Mouse (Mus musculus) forebrain, embryonic 13.5 days (tissue): ENCODE data around the gene Tnfsf14. TPM values are rescaled to one million over a fixed set of nuclear protein-coding genes. Genes with fewer than 3 reads are reported as not detected.

Source experiments
- ATAC-seq: fragments of 200-750 bp; cut with Nextera tagmentation; 2 replicates; pipeline ENCODE4 v1.8.0; 2017
- H3K27ac ChIP-seq: fragments of 300-500 bp; sonication (generic); 2 replicates; pipeline ENCODE4 v1.5.1; 2015; ENCODE audit warnings: inconsistent platforms, mild to moderate bottlenecking, moderate library complexity
- H3K27me3 ChIP-seq: fragments of 300-500 bp; sonication (generic); 2 replicates; pipeline ENCODE4 v1.6.1; 2015; ENCODE audit warnings: mild to moderate bottlenecking, inconsistent platforms
- H3K36me3 ChIP-seq: fragments of 300-500 bp; sonication (generic); 2 replicates; pipeline ENCODE4 v1.6.1; 2015; ENCODE audit warnings: mild to moderate bottlenecking, inconsistent platforms; ENCODE audit not compliant: poor library complexity, severe bottlenecking
- H3K4me1 ChIP-seq: fragments of 300-500 bp; sonication (generic); 2 replicates; pipeline ENCODE4 v1.6.1; 2015; ENCODE audit warnings: inconsistent platforms
- H3K4me2 ChIP-seq: fragments of 300-500 bp; sonication (generic); 2 replicates; pipeline ENCODE4 v1.6.1; 2015; ENCODE audit warnings: inconsistent platforms, mild to moderate bottlenecking, moderate library complexity
- H3K4me3 ChIP-seq: fragments of 300-500 bp; sonication (generic); 2 replicates; pipeline ENCODE4 v1.5.1; 2015; ENCODE audit warnings: mild to moderate bottlenecking, inconsistent platforms
- H3K9ac ChIP-seq: fragments of 300-500 bp; sonication (generic); 2 replicates; pipeline ENCODE4 v1.6.1; 2015; ENCODE audit warnings: mild to moderate bottlenecking, inconsistent platforms
- H3K9me3 ChIP-seq: fragments of 300-500 bp; sonication (generic); replicated peaks from 2 replicates; pipeline ENCODE4 v1.6.1; 2016; ENCODE audit warnings: inconsistent platforms
- WGBS: fragments of 180-500 bp; shearing (Covaris S2); methylation state at CpG from one replicate; pipeline ENCODE4 v1.1.7; 2015; 5-methylcytosine and 5-hydroxymethylcytosine counted together
- polyA plus RNA-seq: library from polyadenylated mRNA; unstranded; fragments of >200 nt; fragmentation: Nextera tagmentation; extraction: Ambion mirVana; gene quantifications from 2 replicates; pipeline ENCODE4 v1.2.1, GENCODE M21; 2015

The Tnfsf14 gene
- polyA plus RNA-seq, 1 experiment from 2014 or later = not detected

- ATAC-seq = no peak
Observed at GRCm38 (mm10) chr17:57223313-57223712, 29.3 kb upstream of the Tnfsf14 start.

DNA sequence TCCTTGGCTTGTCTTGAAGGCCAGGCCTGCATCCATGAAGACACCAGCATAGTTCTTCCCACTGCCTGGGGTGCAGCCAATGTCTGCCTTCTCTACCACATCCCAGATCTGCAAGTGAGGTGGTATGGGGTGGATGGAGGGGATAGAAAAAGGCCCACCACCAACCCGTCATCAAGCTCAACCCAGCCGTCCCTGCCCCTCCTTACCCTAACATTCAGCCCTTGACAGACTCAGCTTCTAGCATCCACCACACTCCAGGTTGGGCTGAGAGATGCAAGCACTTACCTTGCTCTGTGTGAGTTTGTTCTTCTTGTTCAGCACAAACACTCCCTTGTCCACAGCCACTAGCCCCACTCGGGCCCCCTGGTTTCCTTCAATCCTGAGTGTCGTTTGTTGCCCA lies 27.9 kb upstream of the Tnfsf14 start:
- 88% methylated on average over 4 of the region's 4 CpGs for WGBS

More at GRCm38 (mm10) chr17:57223313-57223712, 29.3 kb upstream of the Tnfsf14 start:
- WGBS = 85% methylated on average over 9 of the region's 9 CpGs
- H3K27ac ChIP-seq = no peak overlapping the region
- no peak overlapping the region for H3K9ac ChIP-seq
- H3K36me3 ChIP-seq = no peaks in the 10 kb centered on the region
- H3K27me3 ChIP-seq = no peaks in the 10 kb centered on the region
- H3K4me2 ChIP-seq = no peak overlapping the region
- H3K4me3 ChIP-seq = no peak overlapping the region
- no peaks in the 10 kb centered on the region for H3K9me3 ChIP-seq
- H3K4me1 ChIP-seq = no peaks in the 10 kb centered on the region

GRCm38 (mm10) chr17:57219884-57220207 lies 25.9 kb upstream of the Tnfsf14 start:
- H3K36me3 ChIP-seq = no peaks in the 10 kb centered on the region
- no peak overlapping the region for H3K27ac ChIP-seq
- no peak overlapping the region for H3K9ac ChIP-seq
- 0 out of 2 replicates have a peak, but pooled peaks cover 3% of the 10 kb centered on the region for H3K27me3 ChIP-seq
- no peak for ATAC-seq
- no peak overlapping the region for H3K4me3 ChIP-seq
- no peaks in the 10 kb centered on the region for H3K9me3 ChIP-seq
- WGBS = 18% methylated on average over 3 of the region's 3 CpGs
- no peak overlapping the region for H3K4me2 ChIP-seq
- H3K4me1 ChIP-seq = no peaks in the 10 kb centered on the region

More for the DNA sequence above, 27.9 kb upstream of the Tnfsf14 start:
- H3K27ac ChIP-seq = no peak overlapping the region
- no peak for ATAC-seq
- H3K4me2 ChIP-seq = no peak overlapping the region
- H3K9me3 ChIP-seq = no peaks in the 10 kb centered on the region
- no peaks in the 10 kb centered on the region for H3K36me3 ChIP-seq
- H3K27me3 ChIP-seq = 0 out of 2 replicates have a peak, but pooled peaks cover 3% of the 10 kb centered on the region
- H3K9ac ChIP-seq = no peak overlapping the region
- H3K4me1 ChIP-seq = no peaks in the 10 kb centered on the region
- H3K4me3 ChIP-seq = no peak overlapping the region

DNA sequence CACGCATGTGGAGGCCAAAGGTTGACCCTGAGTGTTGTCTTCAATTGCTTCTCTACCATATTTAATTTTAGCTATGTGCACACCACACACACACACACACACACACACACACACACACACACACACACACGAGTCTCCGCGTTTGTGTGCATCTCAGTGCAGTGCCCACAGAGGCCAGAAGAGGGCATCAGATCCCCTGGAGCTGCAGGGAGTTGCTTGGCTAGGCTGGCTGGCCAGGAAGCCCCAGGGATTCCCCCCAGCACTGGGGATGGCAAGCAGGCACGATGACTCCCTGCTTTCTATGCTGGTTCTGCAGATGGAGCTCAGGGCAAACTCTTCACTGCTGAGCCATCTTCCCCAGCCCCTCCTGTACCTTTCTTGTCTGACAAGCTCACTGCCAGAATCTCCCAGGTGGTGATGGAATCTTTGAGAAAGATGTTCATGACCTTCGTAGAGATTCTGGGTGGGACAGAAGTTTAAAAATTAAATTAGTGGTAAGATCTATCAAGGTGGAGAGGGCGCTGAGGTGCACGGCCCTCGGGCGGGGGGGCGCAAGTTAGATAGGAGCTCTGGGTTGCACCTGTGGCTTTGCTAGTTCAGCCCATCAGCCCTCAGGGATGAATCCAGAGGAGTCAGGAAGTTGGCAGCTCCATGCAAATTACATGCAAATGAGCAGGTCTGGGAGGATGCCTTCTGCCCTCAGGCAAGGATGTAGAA lies 25.3 kb upstream of the Tnfsf14 start:
- Histone ChIP-seq H3K4me3 (no peak overlapping the region), H3K27me3 (0 out of 2 replicates have a peak, but pooled peaks cover 3% of the 10 kb centered on the region), H3K9me3 (no peaks in the 10 kb centered on the region), H3K27ac (no peak overlapping the region), H3K4me1 (no peaks in the 10 kb centered on the region), H3K9ac (no peak overlapping the region), H3K4me2 (no peak overlapping the region), H3K36me3 (no peaks in the 10 kb centered on the region)
- WGBS = 16% methylated on average over 11 of the region's 11 CpGs
- peak; percentile 52; the same call in 1 of the 2 replicates for ATAC-seq

DNA sequence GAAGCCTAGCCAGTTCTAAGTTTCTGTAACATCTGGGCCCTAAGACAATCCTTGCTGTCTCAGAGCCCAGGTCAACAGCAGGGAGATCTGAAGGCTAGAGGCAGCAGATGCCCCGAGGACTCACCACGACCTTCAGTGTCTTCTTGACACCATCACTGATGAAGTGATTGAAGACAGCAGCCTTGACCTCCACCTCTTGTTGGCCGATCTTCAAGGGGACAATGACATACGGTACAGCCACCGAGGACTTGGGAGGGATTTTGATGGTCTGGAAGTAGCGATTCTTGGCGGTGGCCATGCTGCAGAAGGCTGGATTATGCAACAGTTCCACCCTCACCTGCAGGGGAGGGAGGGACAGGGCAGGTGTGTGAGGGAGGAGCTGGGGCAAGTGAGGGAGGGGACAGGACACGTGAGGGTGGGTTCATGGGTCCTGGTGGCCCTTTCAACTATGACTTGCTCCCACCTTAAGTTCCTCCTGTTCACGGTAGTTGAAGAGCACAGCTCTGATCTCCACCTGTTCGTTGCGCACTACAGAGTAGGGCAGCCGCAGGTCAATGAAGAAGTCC lies 24.4 kb upstream of the Tnfsf14 start:
- no peak overlapping the region for H3K9ac ChIP-seq
- no peak overlapping the region for H3K4me2 ChIP-seq
- no peaks in the 10 kb centered on the region for H3K9me3 ChIP-seq
- no peak for ATAC-seq
- no peaks in the 10 kb centered on the region for H3K4me1 ChIP-seq
- H3K27me3 ChIP-seq = 0 out of 2 replicates have a peak, but pooled peaks cover 3% of the 10 kb centered on the region
- no peak overlapping the region for H3K27ac ChIP-seq
- no peaks in the 10 kb centered on the region for H3K36me3 ChIP-seq
- H3K4me3 ChIP-seq = no peak overlapping the region
- 81% methylated on average over 12 of the region's 12 CpGs for WGBS

DNA sequence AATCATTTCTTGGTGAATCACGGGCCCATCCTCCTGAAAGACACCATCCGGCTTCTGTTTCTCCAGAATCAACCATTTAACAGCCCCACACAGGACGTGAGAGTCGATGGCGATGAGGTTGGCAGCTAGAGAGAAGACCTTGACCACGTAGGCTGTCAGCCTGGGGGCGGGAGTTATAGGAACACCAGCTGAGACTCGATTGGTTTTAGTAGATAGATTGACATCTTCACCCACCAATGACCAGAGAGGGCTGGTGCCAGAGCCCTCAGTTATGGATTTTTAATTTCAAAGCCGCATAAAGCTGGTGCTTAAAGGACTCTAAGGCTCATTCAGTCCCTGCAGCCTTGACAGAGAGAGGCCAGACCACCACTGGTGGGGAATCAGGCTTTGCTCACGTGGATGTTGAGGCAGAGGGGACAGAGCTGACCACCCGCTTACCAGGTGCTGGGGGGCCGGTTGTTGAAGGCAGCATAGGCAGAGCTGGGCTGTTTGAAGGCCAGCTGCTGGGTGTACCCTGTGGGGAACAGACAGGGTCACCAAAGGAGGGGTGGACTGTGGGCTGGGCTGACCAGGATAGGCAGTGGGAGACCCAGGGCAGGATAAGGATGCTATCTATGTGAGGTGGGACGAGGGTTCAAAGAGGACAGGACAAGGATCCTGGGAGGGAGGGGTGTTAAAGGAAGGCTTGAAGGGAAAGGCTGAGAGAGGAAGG lies 20.9 kb upstream of the Tnfsf14 start:
- no peak overlapping the region for H3K27ac ChIP-seq
- H3K9ac ChIP-seq = no peak overlapping the region
- ATAC-seq = peak; percentile 71
- H3K4me2 ChIP-seq = 0 out of 2 replicates have a peak overlapping the region, but pooled peaks have one; percentile 2
- no peaks in the 10 kb centered on the region for H3K4me1 ChIP-seq
- 0 out of 2 replicates have a peak, but pooled peaks cover 3% of the 10 kb centered on the region for H3K27me3 ChIP-seq
- WGBS = 50% methylated on average over 13 of the region's 13 CpGs
- no peaks in the 10 kb centered on the region for H3K36me3 ChIP-seq
- no peaks in the 10 kb centered on the region for H3K9me3 ChIP-seq
- no peak overlapping the region for H3K4me3 ChIP-seq

DNA sequence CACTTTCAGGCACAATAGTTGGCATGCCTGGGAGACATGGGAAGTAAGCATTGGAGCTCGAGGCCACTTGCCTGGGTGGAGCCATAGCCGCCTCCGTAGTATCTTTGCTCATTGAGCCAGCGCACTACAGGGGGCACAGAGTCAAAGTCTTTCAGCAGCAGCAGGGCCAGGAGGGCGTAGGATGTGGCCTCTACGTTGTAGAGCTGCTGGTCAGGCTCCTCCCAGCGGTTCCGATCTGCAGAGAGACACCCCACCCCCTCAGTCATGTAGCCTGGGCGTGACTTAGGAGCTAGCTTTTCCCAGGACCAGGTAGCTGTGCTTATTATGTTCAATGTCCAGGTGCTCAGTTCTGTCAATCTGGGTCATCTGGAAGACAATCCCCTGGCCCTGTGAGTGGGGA lies 17.5 kb upstream of the Tnfsf14 start:
- Histone ChIP-seq H3K36me3 (no peaks in the 10 kb centered on the region), H3K9me3 (no peaks in the 10 kb centered on the region), H3K4me3 (no peak overlapping the region), H3K27ac (no peak overlapping the region), H3K4me1 (no peaks in the 10 kb centered on the region), H3K4me2 (no peak overlapping the region), H3K9ac (no peak overlapping the region), H3K27me3 (no peaks in the 10 kb centered on the region)
- no peak for ATAC-seq
- 68% methylated on average over 9 of the region's 9 CpGs for WGBS

DNA sequence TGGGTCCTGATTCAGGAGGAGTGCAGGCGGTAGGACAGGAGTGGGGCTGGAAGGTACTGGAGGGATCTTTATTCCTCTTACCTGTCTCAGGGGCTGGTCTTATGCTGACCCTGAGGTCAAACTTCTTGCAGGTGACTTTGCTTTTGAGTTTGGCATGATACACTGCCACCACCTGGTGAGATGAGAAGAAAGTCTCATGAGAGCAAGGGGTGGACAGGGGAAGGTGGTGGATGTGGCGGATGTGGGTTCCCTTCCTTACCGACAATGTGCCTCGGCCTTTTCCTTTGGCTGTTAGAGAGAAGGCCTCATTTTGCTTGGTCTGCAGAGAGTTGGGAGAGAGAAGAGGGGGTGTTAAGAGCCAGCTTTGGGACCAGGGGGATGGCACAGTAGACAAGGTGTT lies 15.4 kb upstream of the Tnfsf14 start:
- Histone ChIP-seq H3K27me3 (no peaks in the 10 kb centered on the region), H3K4me1 (no peaks in the 10 kb centered on the region), H3K9ac (no peak overlapping the region), H3K27ac (no peak overlapping the region), H3K36me3 (no peaks in the 10 kb centered on the region), H3K4me2 (no peak overlapping the region), H3K9me3 (no peaks in the 10 kb centered on the region), H3K4me3 (no peak overlapping the region)
- no peak for ATAC-seq
- WGBS = 86% methylated on average over 4 of the region's 4 CpGs

DNA sequence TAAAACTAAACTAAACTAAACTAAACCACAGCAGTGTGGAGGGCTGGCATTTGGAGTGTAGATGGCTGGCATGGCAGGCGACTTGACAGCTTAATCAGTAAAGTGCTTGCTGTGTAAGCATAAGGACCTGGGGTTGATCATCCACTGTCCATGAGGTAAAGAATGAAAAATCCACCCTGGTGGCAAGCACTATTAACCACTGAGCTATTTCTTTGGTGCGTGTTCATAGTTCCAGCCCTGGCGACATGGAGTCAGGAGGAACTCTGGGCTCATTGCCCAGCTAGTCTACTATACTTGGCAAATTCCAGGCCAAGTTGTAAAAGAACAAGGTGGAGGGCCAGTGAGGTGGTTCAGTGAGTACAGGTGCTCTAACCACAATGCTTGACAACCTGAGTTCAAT lies 14.0 kb upstream of the Tnfsf14 start:
- Histone ChIP-seq H3K36me3 (no peaks in the 10 kb centered on the region), H3K4me1 (no peaks in the 10 kb centered on the region), H3K9ac (no peak overlapping the region), H3K9me3 (no peaks in the 10 kb centered on the region), H3K27me3 (no peaks in the 10 kb centered on the region), H3K4me2 (no peak overlapping the region), H3K27ac (no peak overlapping the region), H3K4me3 (no peak overlapping the region)
- ATAC-seq = no peak
- 86% methylated on average over 3 of the region's 3 CpGs for WGBS

- H3K27me3 ChIP-seq = no peaks in the 10 kb centered on the region
- H3K9me3 ChIP-seq = no peaks in the 10 kb centered on the region
- H3K4me1 ChIP-seq = no peaks in the 10 kb centered on the region
- ATAC-seq = no peak
- no peaks in the 10 kb centered on the region for H3K36me3 ChIP-seq
- H3K9ac ChIP-seq = no peak overlapping the region
- 84% methylated on average over 10 of the region's 10 CpGs for WGBS
- no peak overlapping the region for H3K4me2 ChIP-seq
- no peak overlapping the region for H3K4me3 ChIP-seq
- H3K27ac ChIP-seq = no peak overlapping the region
Observed at GRCm38 (mm10) chr17:57201841-57202724, 8.1 kb upstream of the Tnfsf14 start.

- no peaks in the 10 kb centered on the region for H3K9me3 ChIP-seq
- H3K9ac ChIP-seq = no peak overlapping the region
- H3K36me3 ChIP-seq = no peaks in the 10 kb centered on the region
- no peaks in the 10 kb centered on the region for H3K27me3 ChIP-seq
- ATAC-seq = no peak
- 81% methylated on average over 3 of the region's 3 CpGs for WGBS
- no peak overlapping the region for H3K27ac ChIP-seq
- H3K4me1 ChIP-seq = no peaks in the 10 kb centered on the region
- no peak overlapping the region for H3K4me3 ChIP-seq
- no peak overlapping the region for H3K4me2 ChIP-seq
Observed at GRCm38 (mm10) chr17:57198252-57198651, 4.3 kb upstream of the Tnfsf14 start.
